In the genomic region with DNA sequence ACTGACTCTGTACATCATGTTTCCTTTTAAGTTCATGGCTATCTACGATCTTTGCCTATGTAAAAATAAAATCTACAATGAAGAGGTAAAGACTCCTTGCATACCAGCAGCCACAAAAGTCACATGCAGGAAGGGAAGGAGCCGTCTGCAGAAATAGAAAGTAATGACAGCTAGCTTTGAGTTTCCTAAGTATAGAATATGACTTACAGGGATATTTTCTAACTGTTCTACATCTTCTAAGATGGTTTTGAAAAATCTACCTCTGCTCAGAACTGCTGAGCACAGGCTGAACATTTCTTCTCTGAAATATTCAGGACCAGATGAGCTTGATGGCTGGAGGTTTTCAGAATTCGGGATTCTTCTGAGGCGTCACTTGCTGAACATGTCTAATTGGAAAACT, we compare ENCODE assay signal across 22 mouse cellular contexts.
DNase-seq lines count a peak whose midpoint lies in the region; ATAC-seq and TF ChIP-seq lines count a peak whose summit lies in the region.
"Had no signal": no experiment of that assay in that cellular context is flagged by ENCODE, and none has a peak within 500 bp of the region (broad histone marks: within the 10 kb centered on the region; RNA-seq: fewer than 3 reads in every experiment).

No protein-coding gene starts in this region.

- TF ChIP-seq CTCF in embryonic fibroblast, embryonic 13.5 days (IDR thresholded peaks at IDR 0.05; ENCODE audit: borderline replicate concordance, insufficient read depth, low read length), result no peak

- peak; percentile 90 for ATAC-seq in frontal cortex, adult (ENCODE audit: low TSS enrichment)
- ATAC-seq: forebrain, embryonic 13.5 days; forebrain, embryonic 15.5 days; forebrain, postnatal 0 days had no signal

- intact Hi-C loops in heart, postnatal 36 days (cut with DNase I), result no loop called here

- TF ChIP-seq POLR2A in embryonic fibroblast, embryonic 13.5 days (IDR thresholded peaks at IDR 0.05; ENCODE audit: low read depth, low read length), result no peak

- peak overlapping the region; percentile 38 for H3K27ac ChIP-seq in embryonic fibroblast, embryonic 13.5 days (ENCODE audit: insufficient read depth, low read length)
- H3K27ac ChIP-seq: embryonic facial prominence, embryonic 13.5 days; embryonic facial prominence, embryonic 15.5 days; forebrain, embryonic 13.5 days; forebrain, embryonic 15.5 days had no signal

- H3K4me1 ChIP-seq in embryonic fibroblast, embryonic 13.5 days (ENCODE audit: control insufficient read depth, insufficient read depth, low read length), result peaks cover 2% of the 10 kb centered on the region
- H3K4me1 ChIP-seq: embryonic facial prominence, embryonic 15.5 days; forebrain, embryonic 13.5 days; forebrain, embryonic 15.5 days had no signal

- DNase-seq in frontal cortex, postnatal 10 days (ENCODE audit: low spot score in 2 of 2), result no peak
- DNase-seq in 416B (ENCODE audit: low read depth), result peak; percentile 10
- DNase-seq in telencephalon, adult 2 months (ENCODE audit: low read depth, low spot score), result peak; percentile 22
- DNase-seq in heart, postnatal 36 days, result no peak
- DNase-seq in adrenal gland, postnatal 14 days, result no peak
- DNase-seq: adrenal gland, adult 2 months; adrenal gland, postnatal 10 days; adrenal gland, postnatal 36 days; cerebellum, adult 11 months; cerebellum, adult 18-20 months; cerebellum, adult 8-10 months; cerebellum, adult 9-11 months; cerebellum, postnatal 14 days; cerebellum, postnatal 36 days; embryo, embryonic 11 days; forebrain, postnatal 0 days had no signal

- no peak overlapping the region for H3K4me3 ChIP-seq in embryonic fibroblast, embryonic 13.5 days (ENCODE audit: insufficient read depth, low read length)
- H3K4me3 ChIP-seq: embryonic facial prominence, embryonic 13.5 days; embryonic facial prominence, embryonic 15.5 days; forebrain, embryonic 13.5 days; forebrain, embryonic 15.5 days had no signal

Comparison
In these comparisons a context has a peak if more than half of its experiments do, and no peak if none do; other contexts are left out.
1. DNase-seq: peak in 416B (single experiment) and telencephalon, adult 2 months (single experiment); none in frontal cortex, postnatal 10 days (0 of 2), heart, postnatal 36 days (0 of 2) and adrenal gland, postnatal 14 days (single experiment).